Mouse (Mus musculus) E14TG2a.4 (cell line): ENCODE data around the gene Irak2.

Source experiments
- H3K27me3 ChIP-seq: 2 replicates; pipeline ENCODE4 v1.6.1; 2014; ENCODE audit warnings: low read length, control low read depth; ENCODE audit not compliant: insufficient read depth
- H3K36me3 ChIP-seq: 2 replicates; pipeline ENCODE4 v1.6.1; 2014; ENCODE audit warnings: low read length, control low read depth; ENCODE audit not compliant: insufficient read depth
- H3K4me1 ChIP-seq: replicated peaks from 2 replicates; pipeline ENCODE4 v1.6.1; 2014; ENCODE audit warnings: low read depth, low read length, control low read depth
- H3K4me3 ChIP-seq: replicated peaks from 2 replicates; pipeline ENCODE4 v1.5.1; 2014; ENCODE audit warnings: mild to moderate bottlenecking, low read length
- H3K9me3 ChIP-seq: 2 replicates; pipeline ENCODE4 v1.6.1; 2014; ENCODE audit warnings: low read length, control low read depth
- CTCF ChIP-seq: conservative IDR thresholded peaks from 2 replicates; pipeline ENCODE4 v1.5.1; 2014; ENCODE audit warnings: low read length
- NANOG ChIP-seq: IDR thresholded peaks from 2 replicates; pipeline ENCODE4 v1.6.1; 2014; ENCODE audit warnings: borderline replicate concordance, low read length, mixed read lengths
- POU5F1 ChIP-seq: IDR thresholded peaks from 2 replicates; pipeline ENCODE4 v1.6.1; 2014; ENCODE audit warnings: low read length, borderline replicate concordance

Gene Irak2

DNA sequence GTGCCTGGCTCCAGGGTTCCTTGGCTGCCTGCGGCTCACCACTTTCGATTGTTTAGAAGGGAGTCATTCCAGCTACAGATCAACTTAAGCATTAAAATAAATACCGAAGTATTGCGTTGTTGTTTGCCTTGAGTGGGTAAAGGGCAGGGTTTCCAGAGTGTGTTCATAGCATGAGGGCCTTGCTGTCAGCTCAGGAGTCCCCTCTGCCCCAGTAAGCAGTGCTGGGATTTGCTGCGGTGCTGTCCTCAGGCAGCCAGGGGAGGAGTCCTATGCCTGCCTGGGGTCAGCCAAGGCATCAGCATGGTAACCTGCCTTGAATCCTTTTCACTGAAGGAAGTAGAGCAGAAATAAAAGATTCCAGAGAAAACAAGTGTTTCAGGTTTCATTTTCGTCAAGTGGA lies 18.6 kb downstream of the Irak2 start:
- Histone ChIP-seq H3K9me3 (no peaks in the 10 kb centered on the region), H3K36me3 (no peaks in the 10 kb centered on the region), H3K27me3 (no peaks in the 10 kb centered on the region), H3K4me3 (no peak overlapping the region), H3K4me1 (peaks cover 83% of the 10 kb centered on the region)
- TF ChIP-seq CTCF (no peak), POU5F1 (no peak), NANOG (no peak)

DNA sequence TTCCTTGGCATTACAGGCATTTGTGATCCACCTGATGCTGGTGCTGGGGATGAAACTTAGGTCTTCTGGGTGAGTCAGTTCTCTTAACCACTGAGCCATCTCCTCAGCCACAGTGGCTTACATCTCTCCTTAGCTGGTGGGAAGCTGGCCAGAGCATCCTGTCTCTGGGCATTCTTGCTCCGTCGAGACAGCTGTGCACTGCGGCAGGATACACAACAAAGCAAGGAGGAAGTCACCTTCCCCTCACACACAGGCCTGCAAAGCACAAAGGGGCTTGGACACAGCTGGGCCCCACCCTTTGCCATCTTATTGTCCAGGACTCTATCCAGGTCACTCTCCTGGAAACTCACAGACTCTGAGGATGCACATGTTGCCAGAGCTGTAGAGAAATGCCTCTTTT lies 20.0 kb downstream of the Irak2 start:
- no peaks in the 10 kb centered on the region for H3K9me3 ChIP-seq
- peaks cover 79% of the 10 kb centered on the region for H3K4me1 ChIP-seq
- TF ChIP-seq CTCF (no peak), POU5F1 (no peak), NANOG (no peak)
- H3K36me3 ChIP-seq: no peaks in the 10 kb centered on the region
- H3K27me3 ChIP-seq: no peaks in the 10 kb centered on the region
- H3K4me3 ChIP-seq: no peak overlapping the region

DNA sequence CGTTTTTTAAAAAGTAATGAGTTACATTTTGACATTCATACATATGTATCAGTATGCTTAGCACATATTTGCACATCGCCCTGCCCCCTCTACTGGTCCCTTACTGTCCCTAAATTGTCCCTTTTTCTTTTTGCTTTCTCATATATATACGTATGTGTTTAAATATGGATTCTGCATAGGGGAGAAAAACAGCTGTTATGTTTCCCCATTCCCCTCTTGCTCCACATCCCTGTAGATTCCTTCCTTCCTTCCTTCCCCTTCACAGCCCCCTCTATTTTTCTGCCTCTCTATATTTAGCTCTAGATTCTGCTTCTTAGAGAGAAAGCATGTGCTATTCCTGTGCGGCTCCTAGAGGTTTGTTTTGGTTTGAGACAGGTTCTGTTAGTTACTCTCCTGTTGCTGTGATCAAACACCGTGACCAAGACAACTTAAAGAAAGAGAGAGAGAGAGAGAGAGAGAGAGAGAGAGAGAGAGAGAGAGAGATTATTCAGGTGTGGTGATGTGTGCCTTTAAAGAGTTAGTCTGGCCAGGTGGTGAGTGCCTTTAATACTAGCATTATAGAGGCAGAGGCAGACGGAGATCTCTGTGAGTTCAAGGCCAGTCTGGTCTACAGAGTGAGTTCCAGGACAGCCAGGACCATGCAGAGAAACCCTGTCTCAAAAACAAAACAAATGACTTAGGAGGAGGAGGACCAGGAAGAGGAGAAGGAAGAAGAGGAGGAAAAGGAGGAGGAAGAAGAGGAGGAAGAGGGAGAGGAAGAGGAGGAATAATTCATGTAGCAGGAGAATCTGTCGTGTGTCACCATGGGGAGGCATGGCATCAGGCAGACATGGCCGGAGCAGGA lies 21.6 kb downstream of the Irak2 start:
- H3K4me1 ChIP-seq: peaks cover 62% of the 10 kb centered on the region
- no peak for TF ChIP-seq POU5F1
- no peaks in the 10 kb centered on the region for H3K9me3 ChIP-seq
- H3K4me3 ChIP-seq: no peak overlapping the region
- no peaks in the 10 kb centered on the region for H3K27me3 ChIP-seq
- H3K36me3 ChIP-seq: no peaks in the 10 kb centered on the region

DNA sequence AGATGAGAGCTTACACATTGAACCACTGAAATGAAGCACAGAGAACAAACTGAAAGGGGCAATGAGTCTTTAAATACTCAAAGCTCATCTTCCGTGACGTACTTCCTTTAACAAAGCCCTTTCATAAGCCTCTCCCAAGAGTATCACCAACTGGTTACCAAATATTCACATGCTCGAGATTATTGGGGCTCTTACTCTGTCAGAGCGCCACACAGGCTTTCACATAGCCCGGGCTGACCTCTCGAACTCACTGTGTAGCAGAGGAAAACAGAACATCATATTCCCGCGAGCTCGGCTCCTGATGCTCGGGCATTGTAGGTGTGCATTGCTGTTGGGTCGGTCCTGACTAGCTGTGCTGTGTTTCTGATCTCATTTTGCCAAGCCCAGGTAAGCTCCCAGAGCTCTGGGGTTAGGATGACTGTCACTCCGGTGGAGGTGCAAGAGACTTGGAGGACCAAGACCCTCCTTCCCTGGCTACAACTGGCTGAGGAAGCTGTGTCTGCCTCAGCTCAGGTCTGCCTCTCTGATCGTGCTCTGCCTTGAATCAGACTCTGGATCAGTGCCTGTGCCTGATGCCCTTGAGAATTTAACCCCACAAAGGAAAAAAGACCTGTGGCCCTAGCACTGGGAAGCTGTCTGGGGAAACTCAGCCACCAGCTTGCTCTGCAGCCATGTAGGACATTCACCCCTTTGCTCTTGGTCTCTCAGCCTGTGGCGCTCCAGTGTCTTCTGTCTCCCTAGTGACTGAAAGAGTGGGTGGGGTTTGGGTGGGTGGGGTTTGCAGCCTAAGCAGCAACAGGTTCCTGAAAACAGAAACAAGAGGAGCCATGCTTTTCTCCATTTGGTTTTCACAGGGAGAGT lies 22.5 kb downstream of the Irak2 start:
- no peaks in the 10 kb centered on the region for H3K9me3 ChIP-seq
- H3K4me3 ChIP-seq: peak overlapping the region; percentile 55
- no peak for TF ChIP-seq POU5F1
- no peak for TF ChIP-seq CTCF
- no peak for TF ChIP-seq NANOG
- H3K36me3 ChIP-seq: no peaks in the 10 kb centered on the region
- peaks cover 54% of the 10 kb centered on the region for H3K4me1 ChIP-seq
- no peaks in the 10 kb centered on the region for H3K27me3 ChIP-seq

DNA sequence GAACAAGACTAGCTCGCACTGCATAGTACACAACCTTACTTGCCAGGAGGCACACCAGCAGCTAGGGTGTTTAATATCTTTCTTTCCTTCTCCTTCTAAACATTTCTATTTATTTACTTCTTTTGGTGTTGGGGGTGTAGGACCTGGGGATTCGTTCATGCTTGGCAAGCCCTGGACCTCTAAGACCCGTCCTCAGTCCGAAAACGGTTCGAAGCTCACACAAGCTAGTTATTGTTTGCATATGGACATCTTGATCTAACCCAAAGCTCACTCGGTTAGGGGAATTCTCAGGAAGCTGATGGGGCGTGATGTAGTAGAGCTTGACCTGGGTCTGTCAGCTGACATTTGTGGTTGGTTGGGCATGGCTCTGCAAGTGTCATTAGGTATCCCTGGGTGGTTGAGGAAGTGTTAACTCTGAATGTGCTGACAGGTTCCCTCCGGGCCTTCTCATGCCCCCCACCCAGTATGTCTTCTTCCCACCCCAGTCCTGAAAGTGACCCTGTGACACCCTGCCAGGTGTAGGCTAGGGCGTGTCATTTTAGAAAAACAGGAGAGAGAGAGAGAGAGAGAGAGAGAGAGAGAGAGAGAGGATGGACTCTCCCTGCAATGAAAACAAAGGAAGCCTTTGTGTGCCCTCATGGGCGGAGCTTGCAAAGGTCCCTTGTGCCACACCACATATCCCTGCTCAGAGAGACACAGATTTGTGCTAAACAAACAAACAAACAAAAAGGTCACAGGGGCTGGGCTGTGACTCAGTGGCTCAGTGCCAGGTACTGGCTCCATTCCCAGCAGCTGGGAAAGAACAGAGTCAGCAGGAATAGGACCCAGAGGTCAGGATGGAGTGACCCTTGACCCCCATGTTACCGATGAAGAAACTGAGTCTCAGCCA lies 23.3 kb downstream of the Irak2 start:
- H3K9me3 ChIP-seq: no peaks in the 10 kb centered on the region
- TF ChIP-seq POU5F1 (no peak), CTCF (no peak), NANOG (no peak)
- H3K4me3 ChIP-seq: peak overlapping the region; percentile 39
- peaks cover 51% of the 10 kb centered on the region for H3K4me1 ChIP-seq
- H3K27me3 ChIP-seq: no peaks in the 10 kb centered on the region
- H3K36me3 ChIP-seq: no peaks in the 10 kb centered on the region

DNA sequence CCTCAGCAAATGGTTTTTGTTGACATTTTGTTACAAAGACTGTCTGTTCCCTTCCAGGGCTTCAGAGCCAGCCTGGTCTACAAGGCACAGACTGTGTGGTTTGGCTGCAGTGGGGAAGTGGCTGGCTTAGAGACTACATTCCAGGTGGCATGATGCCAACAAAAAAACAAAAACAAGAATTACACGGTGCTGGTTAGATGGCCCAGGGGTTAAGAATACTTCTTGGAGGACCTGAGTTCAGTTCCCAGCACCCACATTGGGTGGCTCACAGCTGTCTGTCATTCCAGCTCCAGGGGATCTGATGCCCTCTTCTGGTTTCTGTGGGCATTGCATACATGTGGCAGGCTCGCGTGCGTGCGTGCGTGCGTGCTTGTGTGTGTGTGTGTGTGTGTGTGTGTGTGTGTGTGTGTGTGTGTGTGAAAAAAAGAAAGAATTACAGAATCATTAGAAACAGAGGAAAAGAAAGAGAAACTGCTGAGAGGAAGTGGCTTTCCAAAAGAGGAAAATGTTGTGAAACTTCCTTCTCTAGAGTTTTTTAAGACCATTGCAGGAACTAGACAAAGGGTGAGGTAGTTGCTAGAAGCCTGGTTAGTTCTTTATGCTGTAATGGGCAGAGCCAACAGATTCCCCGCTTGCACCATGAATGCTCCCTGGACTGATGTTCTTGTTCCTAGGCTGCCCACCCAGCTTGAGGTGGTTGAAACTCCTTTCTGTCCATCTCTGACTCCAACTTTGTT lies 24.9 kb downstream of the Irak2 start:
- no peaks in the 10 kb centered on the region for H3K27me3 ChIP-seq
- TF ChIP-seq POU5F1: no peak
- peak; percentile 35 for TF ChIP-seq CTCF
- peaks cover 54% of the 10 kb centered on the region for H3K4me1 ChIP-seq
- H3K9me3 ChIP-seq: no peaks in the 10 kb centered on the region
- no peaks in the 10 kb centered on the region for H3K36me3 ChIP-seq
- no peak overlapping the region for H3K4me3 ChIP-seq

DNA sequence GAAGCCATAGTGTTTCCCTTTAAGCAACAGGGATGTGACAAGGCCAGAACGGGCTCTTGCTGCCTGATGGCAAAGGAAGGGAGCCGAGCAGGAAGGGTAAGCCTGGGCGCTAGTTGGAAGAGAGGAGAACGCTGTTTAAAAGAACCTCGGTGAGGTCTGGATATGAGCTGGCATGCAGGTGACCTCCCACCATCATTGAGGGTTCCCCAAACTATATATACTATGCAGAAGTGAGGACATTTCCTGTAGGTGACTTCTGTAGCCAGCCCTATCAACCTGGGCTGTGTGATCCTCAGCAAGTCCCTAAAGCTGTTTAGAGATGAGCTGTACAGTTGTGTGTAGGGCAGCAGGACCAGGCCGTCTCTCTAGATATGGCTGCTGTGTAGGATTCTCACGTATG lies 26.0 kb downstream of the Irak2 start:
- Histone ChIP-seq H3K4me3 (no peak overlapping the region), H3K9me3 (no peaks in the 10 kb centered on the region), H3K4me1 (peaks cover 55% of the 10 kb centered on the region), H3K36me3 (no peaks in the 10 kb centered on the region), H3K27me3 (no peaks in the 10 kb centered on the region)
- TF ChIP-seq NANOG (no peak), POU5F1 (no peak), CTCF (no peak)
